Mouse (Mus musculus): ENCODE results near the gene Sdk1. TPM values are rescaled to one million over a fixed set of nuclear protein-coding genes. Genes with fewer than 3 reads are reported as not detected.
A peak's percentile ranks its signal among the peaks of the same experiment; 100 is the strongest.

The Sdk1 gene
- polyA plus RNA-seq, 1 experiment from 2014 or later = 1.7 TPM

GRCm38 (mm10) chr5:141748793-141749192 lies 507.5 kb downstream of the Sdk1 start:
- no peak for ATAC-seq
- 70% methylated on average over 4 of the region's 4 CpGs for WGBS
- no peak overlapping the region for H3K9ac ChIP-seq (ENCODE audit: low read depth, low read length)
- no peaks in the 10 kb centered on the region for H3K9me3 ChIP-seq (ENCODE audit: control insufficient read depth, low read length)
- no peak overlapping the region for H3K4me2 ChIP-seq (ENCODE audit: low read depth, low read length)
- no peak overlapping the region for H3K4me3 ChIP-seq (ENCODE audit: low read length)
- H3K27me3 ChIP-seq (replicated peaks; ENCODE audit: control insufficient read depth, insufficient read depth, low read length) = no peaks in the 10 kb centered on the region
- no peaks in the 10 kb centered on the region for H3K4me1 ChIP-seq (ENCODE audit: control insufficient read depth, insufficient read depth, low read length)
- no peak overlapping the region for H3K27ac ChIP-seq (ENCODE audit: low read length)
- H3K36me3 ChIP-seq (ENCODE audit: control insufficient read depth, insufficient read depth, low read length) = no peaks in the 10 kb centered on the region

DNA sequence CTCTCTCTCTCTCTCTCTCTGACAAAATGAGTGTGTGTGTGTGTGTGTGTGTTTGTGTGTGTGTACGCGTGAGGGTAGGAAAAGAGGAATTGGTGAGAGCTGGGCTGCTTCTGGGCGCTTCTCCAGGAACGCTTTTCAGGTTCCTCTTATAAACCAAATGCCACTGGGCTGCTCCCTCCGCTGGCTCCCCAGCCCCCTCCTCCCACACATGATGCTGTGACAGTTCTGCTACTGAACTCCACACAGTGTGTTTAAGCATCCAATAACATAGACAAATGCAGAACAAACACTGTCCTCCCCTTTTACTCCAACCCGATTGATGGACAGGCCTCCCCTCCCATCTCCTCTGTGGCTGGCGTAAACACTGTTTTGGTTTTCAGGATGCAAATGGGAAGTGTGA lies 513.0 kb downstream of the Sdk1 start:
- Histone ChIP-seq H3K27ac (ENCODE audit: low read length) (no peak overlapping the region), H3K4me3 (ENCODE audit: low read length) (no peak overlapping the region), H3K4me2 (ENCODE audit: low read depth, low read length) (no peak overlapping the region), H3K4me1 (ENCODE audit: control insufficient read depth, insufficient read depth, low read length) (peaks cover 9% of the 10 kb centered on the region; the same call in 1 of the 2 replicates), H3K36me3 (ENCODE audit: control insufficient read depth, insufficient read depth, low read length) (no peaks in the 10 kb centered on the region), H3K27me3 (replicated peaks; ENCODE audit: control insufficient read depth, insufficient read depth, low read length) (no peaks in the 10 kb centered on the region), H3K9me3 (ENCODE audit: control insufficient read depth, low read length) (no peaks in the 10 kb centered on the region), H3K9ac (ENCODE audit: low read depth, low read length) (no peak overlapping the region)
- ATAC-seq = no peak
- WGBS = 23% methylated on average over 7 of the region's 7 CpGs

GRCm38 (mm10) chr5:141758885-141759284 lies 517.6 kb downstream of the Sdk1 start:
- peaks cover 9% of the 10 kb centered on the region; the same call in 1 of the 2 replicates for H3K4me1 ChIP-seq (ENCODE audit: control insufficient read depth, insufficient read depth, low read length)
- H3K27ac ChIP-seq (ENCODE audit: low read length) = no peak overlapping the region
- H3K4me2 ChIP-seq (ENCODE audit: low read depth, low read length) = no peak overlapping the region
- H3K9ac ChIP-seq (ENCODE audit: low read depth, low read length) = no peak overlapping the region
- 37% methylated on average over 8 of the region's 8 CpGs for WGBS
- H3K9me3 ChIP-seq (ENCODE audit: control insufficient read depth, low read length) = no peaks in the 10 kb centered on the region
- no peaks in the 10 kb centered on the region for H3K27me3 ChIP-seq (replicated peaks; ENCODE audit: control insufficient read depth, insufficient read depth, low read length)
- no peak for ATAC-seq
- H3K36me3 ChIP-seq (ENCODE audit: control insufficient read depth, insufficient read depth, low read length) = no peaks in the 10 kb centered on the region
- H3K4me3 ChIP-seq (ENCODE audit: low read length) = no peak overlapping the region

- Histone ChIP-seq H3K9me3 (ENCODE audit: control insufficient read depth, low read length) (no peaks in the 10 kb centered on the region), H3K4me1 (ENCODE audit: control insufficient read depth, insufficient read depth, low read length) (peaks cover 1% of the 10 kb centered on the region; the same call in 1 of the 2 replicates), H3K27me3 (replicated peaks; ENCODE audit: control insufficient read depth, insufficient read depth, low read length) (no peaks in the 10 kb centered on the region), H3K9ac (ENCODE audit: low read depth, low read length) (no peak overlapping the region), H3K27ac (ENCODE audit: low read length) (no peak overlapping the region), H3K4me2 (ENCODE audit: low read depth, low read length) (no peak overlapping the region), H3K36me3 (ENCODE audit: control insufficient read depth, insufficient read depth, low read length) (no peaks in the 10 kb centered on the region), H3K4me3 (ENCODE audit: low read length) (no peak overlapping the region)
- ATAC-seq = peak; percentile 67; the same call in 1 of the 2 replicates
- 70% methylated on average over 6 of the region's 6 CpGs for WGBS
Observed at GRCm38 (mm10) chr5:141764111-141764510, 522.8 kb downstream of the Sdk1 start.

DNA sequence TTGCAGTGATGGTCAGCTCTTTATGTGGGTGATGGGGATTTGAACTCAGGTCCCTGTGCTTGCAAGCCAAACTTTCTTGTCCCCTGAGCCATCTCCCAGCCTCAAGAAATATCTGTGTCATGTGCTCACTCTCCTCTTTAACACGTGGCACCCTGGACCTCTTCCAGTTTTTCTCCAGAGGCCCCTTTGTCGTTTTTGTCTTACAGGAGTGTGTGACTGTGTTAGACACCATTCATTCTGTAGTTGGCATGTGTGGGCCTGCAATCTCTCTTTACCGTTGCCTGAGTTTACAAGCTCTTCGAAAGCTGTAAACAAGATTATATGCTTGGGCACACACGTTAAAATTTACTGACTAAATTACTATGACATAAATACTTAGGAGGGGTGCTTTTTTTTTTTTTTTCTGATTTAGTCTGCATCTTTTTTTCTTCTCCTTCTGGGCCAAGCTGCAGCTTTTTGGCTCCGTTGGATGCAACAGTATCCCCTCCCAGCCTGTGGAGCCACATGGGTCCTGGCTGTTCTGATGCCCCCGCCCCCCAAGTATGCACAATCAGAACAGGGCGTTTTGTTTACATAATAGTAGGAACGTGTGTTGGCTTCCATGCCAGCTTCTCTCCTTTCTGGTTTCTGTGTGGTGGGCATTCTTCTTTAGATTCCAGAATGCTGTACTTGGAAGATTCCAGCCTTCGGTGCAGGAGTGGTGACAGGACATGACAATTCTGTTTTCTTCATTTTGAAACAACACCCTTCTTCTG lies 527.6 kb downstream of the Sdk1 start:
- 45% methylated on average over 10 of the region's 10 CpGs for WGBS
- H3K27ac ChIP-seq (ENCODE audit: low read length) = no peak overlapping the region
- no peak for ATAC-seq
- H3K4me3 ChIP-seq (ENCODE audit: low read length) = no peak overlapping the region
- H3K36me3 ChIP-seq (ENCODE audit: control insufficient read depth, insufficient read depth, low read length) = no peaks in the 10 kb centered on the region
- no peaks in the 10 kb centered on the region for H3K9me3 ChIP-seq (ENCODE audit: control insufficient read depth, low read length)
- H3K4me2 ChIP-seq (ENCODE audit: low read depth, low read length) = no peak overlapping the region
- no peak overlapping the region for H3K9ac ChIP-seq (ENCODE audit: low read depth, low read length)
- H3K27me3 ChIP-seq (replicated peaks; ENCODE audit: control insufficient read depth, insufficient read depth, low read length) = no peaks in the 10 kb centered on the region
- H3K4me1 ChIP-seq (ENCODE audit: control insufficient read depth, insufficient read depth, low read length) = no peaks in the 10 kb centered on the region

DNA sequence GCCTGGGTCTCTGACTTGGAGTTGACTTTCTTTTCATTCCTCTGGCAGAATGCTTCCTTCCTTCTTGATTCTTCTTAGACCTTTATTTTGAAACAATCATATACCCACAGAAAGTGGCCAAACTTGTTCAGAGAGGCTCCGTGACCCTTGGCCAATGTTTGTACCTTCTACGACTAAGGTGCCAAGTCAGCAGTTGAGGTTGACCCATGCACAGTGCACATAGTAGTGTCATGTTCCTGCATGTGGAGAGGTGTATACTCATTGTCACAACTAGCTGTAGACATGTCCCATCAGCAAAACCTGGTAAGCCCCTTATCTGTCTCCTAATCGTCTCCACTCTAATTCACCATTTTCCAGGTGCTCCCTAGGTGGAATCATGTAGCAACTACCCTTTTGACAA lies 530.2 kb downstream of the Sdk1 start:
- H3K4me2 ChIP-seq (ENCODE audit: low read depth, low read length) = no peak overlapping the region
- H3K9ac ChIP-seq (ENCODE audit: low read depth, low read length) = no peak overlapping the region
- WGBS = 80% methylated on average over 3 of the region's 3 CpGs
- H3K27me3 ChIP-seq (replicated peaks; ENCODE audit: control insufficient read depth, insufficient read depth, low read length) = no peaks in the 10 kb centered on the region
- no peak for ATAC-seq
- H3K4me1 ChIP-seq (ENCODE audit: control insufficient read depth, insufficient read depth, low read length) = no peaks in the 10 kb centered on the region
- no peaks in the 10 kb centered on the region for H3K9me3 ChIP-seq (ENCODE audit: control insufficient read depth, low read length)
- H3K4me3 ChIP-seq (ENCODE audit: low read length) = no peak overlapping the region
- H3K27ac ChIP-seq (ENCODE audit: low read length) = no peak overlapping the region
- no peaks in the 10 kb centered on the region for H3K36me3 ChIP-seq (ENCODE audit: control insufficient read depth, insufficient read depth, low read length)

DNA sequence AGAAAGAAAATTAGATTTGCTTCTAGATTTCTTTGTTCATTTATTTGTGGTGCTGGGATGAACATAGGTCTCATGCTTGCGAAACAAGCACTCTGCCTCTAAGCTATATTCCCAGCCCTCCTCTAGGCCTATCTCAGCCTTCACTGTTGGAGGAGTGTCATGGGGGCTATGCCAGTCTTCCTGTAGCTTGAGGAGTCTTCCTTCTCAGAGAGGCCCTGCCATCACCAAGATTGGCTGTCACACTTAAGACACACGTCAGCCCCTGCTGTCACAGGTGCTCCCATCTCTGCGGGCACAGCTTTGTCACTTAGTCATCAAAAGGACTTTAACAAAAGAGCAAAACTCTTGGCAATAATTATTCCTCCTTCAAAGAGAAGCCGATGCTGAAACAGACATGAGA lies 536.9 kb downstream of the Sdk1 start:
- Histone ChIP-seq H3K4me3 (ENCODE audit: low read length) (no peak overlapping the region), H3K36me3 (ENCODE audit: control insufficient read depth, insufficient read depth, low read length) (no peaks in the 10 kb centered on the region), H3K27ac (ENCODE audit: low read length) (no peak overlapping the region), H3K27me3 (replicated peaks; ENCODE audit: control insufficient read depth, insufficient read depth, low read length) (no peaks in the 10 kb centered on the region), H3K4me1 (ENCODE audit: control insufficient read depth, insufficient read depth, low read length) (no peaks in the 10 kb centered on the region), H3K9me3 (ENCODE audit: control insufficient read depth, low read length) (no peaks in the 10 kb centered on the region), H3K4me2 (ENCODE audit: low read depth, low read length) (no peak overlapping the region), H3K9ac (ENCODE audit: low read depth, low read length) (no peak overlapping the region)
- 80% methylated on average over 4 of the region's 4 CpGs for WGBS
- no peak for ATAC-seq

GRCm38 (mm10) chr5:141781142-141781541 lies 539.9 kb downstream of the Sdk1 start:
- no peak overlapping the region for H3K4me3 ChIP-seq (ENCODE audit: low read length)
- no peaks in the 10 kb centered on the region for H3K9me3 ChIP-seq (ENCODE audit: control insufficient read depth, low read length)
- H3K9ac ChIP-seq (ENCODE audit: low read depth, low read length) = no peak overlapping the region
- H3K4me1 ChIP-seq (ENCODE audit: control insufficient read depth, insufficient read depth, low read length) = no peaks in the 10 kb centered on the region
- WGBS = 77% methylated on average over 2 of the region's 2 CpGs
- H3K36me3 ChIP-seq (ENCODE audit: control insufficient read depth, insufficient read depth, low read length) = no peaks in the 10 kb centered on the region
- ATAC-seq = no peak
- H3K4me2 ChIP-seq (ENCODE audit: low read depth, low read length) = no peak overlapping the region
- no peak overlapping the region for H3K27ac ChIP-seq (ENCODE audit: low read length)
- no peaks in the 10 kb centered on the region for H3K27me3 ChIP-seq (replicated peaks; ENCODE audit: control insufficient read depth, insufficient read depth, low read length)

- Histone ChIP-seq H3K4me2 (ENCODE audit: low read depth, low read length) (no peak overlapping the region), H3K4me1 (ENCODE audit: control insufficient read depth, insufficient read depth, low read length) (no peaks in the 10 kb centered on the region), H3K9ac (ENCODE audit: low read depth, low read length) (no peak overlapping the region), H3K4me3 (ENCODE audit: low read length) (no peak overlapping the region), H3K27ac (ENCODE audit: low read length) (no peak overlapping the region), H3K36me3 (ENCODE audit: control insufficient read depth, insufficient read depth, low read length) (no peaks in the 10 kb centered on the region), H3K9me3 (ENCODE audit: control insufficient read depth, low read length) (no peaks in the 10 kb centered on the region), H3K27me3 (replicated peaks; ENCODE audit: control insufficient read depth, insufficient read depth, low read length) (no peaks in the 10 kb centered on the region)
- ATAC-seq = no peak
- WGBS = 92% methylated on average over 5 of the region's 5 CpGs
Observed at GRCm38 (mm10) chr5:141782330-141782729, 541.0 kb downstream of the Sdk1 start.

DNA sequence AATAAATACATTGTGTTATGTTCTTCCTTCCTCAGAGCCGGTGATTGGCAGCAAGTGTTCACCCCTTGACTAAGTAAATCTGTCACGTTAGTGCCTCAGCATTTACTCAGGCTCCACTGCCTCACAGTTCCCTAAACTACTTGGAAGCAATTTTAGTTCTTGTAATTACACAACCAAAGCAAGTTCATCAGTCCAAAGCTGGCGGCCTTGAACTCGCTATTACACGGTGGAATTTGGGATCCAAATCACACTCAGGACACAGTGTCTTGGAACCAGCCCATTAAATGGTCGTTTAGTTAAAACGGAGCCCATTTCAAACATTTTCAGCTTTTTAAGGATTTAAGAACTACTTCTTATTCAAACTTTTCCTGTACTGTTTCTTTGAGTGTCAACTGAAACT lies 542.2 kb downstream of the Sdk1 start:
- Histone ChIP-seq H3K9me3 (ENCODE audit: control insufficient read depth, low read length) (no peaks in the 10 kb centered on the region), H3K4me3 (ENCODE audit: low read length) (no peak overlapping the region), H3K4me2 (ENCODE audit: low read depth, low read length) (no peak overlapping the region), H3K4me1 (ENCODE audit: control insufficient read depth, insufficient read depth, low read length) (no peaks in the 10 kb centered on the region), H3K27me3 (replicated peaks; ENCODE audit: control insufficient read depth, insufficient read depth, low read length) (no peaks in the 10 kb centered on the region), H3K36me3 (ENCODE audit: control insufficient read depth, insufficient read depth, low read length) (no peaks in the 10 kb centered on the region), H3K9ac (ENCODE audit: low read depth, low read length) (no peak overlapping the region), H3K27ac (ENCODE audit: low read length) (no peak overlapping the region)
- no peak for ATAC-seq
- WGBS = 92% methylated on average over 7 of the region's 7 CpGs
